Mouse (Mus musculus) heart, embryonic 12.5 days (tissue): ENCODE measurements around the gene Cblb. TPM values are rescaled to one million over a fixed set of nuclear protein-coding genes. Genes with fewer than 3 reads are reported as not detected.

Source experiments
- ATAC-seq: fragments of 200-750 bp; cut with Nextera tagmentation; 2 replicates; pipeline ENCODE4 v1.8.0; 2017; ENCODE audit warnings: moderate TSS enrichment, moderate library complexity; ENCODE audit not compliant: insufficient number of reproducible peaks, low FRiP score
- H3K27ac ChIP-seq: fragments of 300-500 bp; sonication (generic); 2 replicates; pipeline ENCODE4 v1.5.1; 2016; ENCODE audit warnings: mild to moderate bottlenecking, moderate library complexity; ENCODE audit not compliant: poor library complexity, severe bottlenecking
- H3K27me3 ChIP-seq: fragments of 300-500 bp; sonication (generic); replicated peaks from 2 replicates; pipeline ENCODE4 v1.6.1; 2016; ENCODE audit warnings: mild to moderate bottlenecking, moderate library complexity
- H3K36me3 ChIP-seq: fragments of 300-500 bp; sonication (generic); 2 replicates; pipeline ENCODE4 v1.6.1; 2016; ENCODE audit warnings: mild to moderate bottlenecking, moderate library complexity
- H3K4me1 ChIP-seq: fragments of 300-500 bp; sonication (generic); replicated peaks from 2 replicates; pipeline ENCODE4 v1.6.1; 2016; ENCODE audit warnings: mild to moderate bottlenecking
- H3K4me2 ChIP-seq: fragments of 300-500 bp; sonication (generic); 2 replicates; pipeline ENCODE4 v1.6.1; 2016; ENCODE audit warnings: mild to moderate bottlenecking, moderate library complexity
- H3K4me3 ChIP-seq: fragments of 300-500 bp; sonication (generic); 2 replicates; pipeline ENCODE4 v1.5.1; 2016; ENCODE audit warnings: mild to moderate bottlenecking
- H3K9ac ChIP-seq: fragments of 300-500 bp; sonication (generic); 2 replicates; pipeline ENCODE4 v1.6.1; 2016; ENCODE audit warnings: mild to moderate bottlenecking, moderate library complexity
- H3K9me3 ChIP-seq: fragments of 300-500 bp; sonication (generic); replicated peaks from 2 replicates; pipeline ENCODE4 v1.6.1; 2016; ENCODE audit warnings: mild to moderate bottlenecking, moderate library complexity
- WGBS: fragments of 180-500 bp; shearing (Covaris S2); methylation state at CpG from one replicate; pipeline ENCODE4 v1.1.7; 2016; 5-methylcytosine and 5-hydroxymethylcytosine counted together
- polyA plus RNA-seq: library from polyadenylated mRNA; unstranded; fragments of >200 nt; fragmentation: Nextera tagmentation; extraction: Ambion mirVana; gene quantifications from 2 replicates; pipeline ENCODE4 v1.2.1, GENCODE M21; 2016

Gene Cblb
- polyA plus RNA-seq = 15.4 and 15.9 TPM in 2 replicates

GRCm38 (mm10) chr16:52031091-52031689, at the start of gene Cblb:
Gene Cblb (plus strand): TSS chr16:52031225.
- ATAC-seq = peak; percentile 100
- WGBS = 0% methylated on average over 38 of the region's 38 CpGs
- peak within 1 kb of the TSS; percentile 92 for H3K9ac ChIP-seq
- H3K36me3 ChIP-seq = peaks cover 17% of the 10 kb centered on the region
- peak within 1 kb of the TSS; percentile 89 for H3K4me3 ChIP-seq
- no peaks in the 10 kb centered on the region for H3K27me3 ChIP-seq
- peak within 1 kb of the TSS; percentile 92 for H3K27ac ChIP-seq
- H3K4me1 ChIP-seq = peaks cover 29% of the 10 kb centered on the region
- peak within 1 kb of the TSS; percentile 69 for H3K4me2 ChIP-seq
- H3K9me3 ChIP-seq = no peaks in the 10 kb centered on the region

GRCm38 (mm10) chr16:51985436-51985835, 45.6 kb upstream of the Cblb start:
- Histone ChIP-seq H3K27me3 (no peaks in the 10 kb centered on the region), H3K4me3 (no peak overlapping the region), H3K4me1 (peaks cover 10% of the 10 kb centered on the region), H3K9me3 (no peaks in the 10 kb centered on the region), H3K4me2 (peak overlapping the region; percentile 24; the same call in 1 of the 2 replicates), H3K27ac (no peak overlapping the region), H3K36me3 (no peaks in the 10 kb centered on the region), H3K9ac (no peak overlapping the region)
- 53% methylated on average over 8 of the region's 8 CpGs for WGBS
- ATAC-seq = no peak

- Histone ChIP-seq H3K36me3 (no peaks in the 10 kb centered on the region), H3K27me3 (no peaks in the 10 kb centered on the region), H3K4me1 (peaks cover 10% of the 10 kb centered on the region), H3K9me3 (no peaks in the 10 kb centered on the region), H3K4me3 (no peak overlapping the region), H3K4me2 (no peak overlapping the region), H3K9ac (no peak overlapping the region), H3K27ac (0 out of 2 replicates have a peak overlapping the region, but pooled peaks have one; percentile 15)
- 55% methylated on average over 3 of the region's 3 CpGs for WGBS
- no peak for ATAC-seq
These were observed 44.8 kb upstream of the Cblb start for GRCm38 (mm10) chr16:51986207-51986606.

GRCm38 (mm10) chr16:51987085-51987620, 43.9 kb upstream of the Cblb start:
- Histone ChIP-seq H3K27ac (no peak overlapping the region), H3K9ac (no peak overlapping the region), H3K4me3 (no peak overlapping the region), H3K27me3 (no peaks in the 10 kb centered on the region), H3K4me1 (peaks cover 10% of the 10 kb centered on the region), H3K36me3 (no peaks in the 10 kb centered on the region), H3K4me2 (no peak overlapping the region), H3K9me3 (no peaks in the 10 kb centered on the region)
- WGBS = 70% methylated on average over 4 of the region's 4 CpGs
- no peak for ATAC-seq

- no peak for ATAC-seq
These were observed 43.0 kb upstream of the Cblb start for GRCm38 (mm10) chr16:51988027-51988426.

GRCm38 (mm10) chr16:51989259-51989658, 41.8 kb upstream of the Cblb start:
- ATAC-seq = no peak
- no peaks in the 10 kb centered on the region for H3K27me3 ChIP-seq
- no peak overlapping the region for H3K4me2 ChIP-seq
- no peak overlapping the region for H3K27ac ChIP-seq
- no peak overlapping the region for H3K4me3 ChIP-seq
- no peaks in the 10 kb centered on the region for H3K9me3 ChIP-seq
- no peaks in the 10 kb centered on the region for H3K36me3 ChIP-seq
- peaks cover 10% of the 10 kb centered on the region for H3K4me1 ChIP-seq
- no peak overlapping the region for H3K9ac ChIP-seq
- WGBS = 57% methylated on average over 3 of the region's 3 CpGs

More at GRCm38 (mm10) chr16:51988027-51988426, 43.0 kb upstream of the Cblb start:
- no peak overlapping the region for H3K27ac ChIP-seq
- no peaks in the 10 kb centered on the region for H3K36me3 ChIP-seq
- H3K4me1 ChIP-seq = peaks cover 10% of the 10 kb centered on the region
- no peak overlapping the region for H3K9ac ChIP-seq
- H3K4me3 ChIP-seq = no peak overlapping the region
- no peaks in the 10 kb centered on the region for H3K9me3 ChIP-seq
- no peaks in the 10 kb centered on the region for H3K27me3 ChIP-seq
- H3K4me2 ChIP-seq = no peak overlapping the region

GRCm38 (mm10) chr16:52000043-52000442, 31.0 kb upstream of the Cblb start:
- 82% methylated on average over 3 of the region's 3 CpGs for WGBS
- ATAC-seq = no peak
- Histone ChIP-seq H3K27ac (no peak overlapping the region), H3K36me3 (no peaks in the 10 kb centered on the region), H3K4me3 (no peak overlapping the region), H3K27me3 (no peaks in the 10 kb centered on the region), H3K9me3 (no peaks in the 10 kb centered on the region), H3K9ac (no peak overlapping the region), H3K4me2 (no peak overlapping the region), H3K4me1 (no peaks in the 10 kb centered on the region)

- no peak overlapping the region for H3K9ac ChIP-seq
- no peak for ATAC-seq
- no peaks in the 10 kb centered on the region for H3K4me1 ChIP-seq
- H3K9me3 ChIP-seq = no peaks in the 10 kb centered on the region
- H3K4me3 ChIP-seq = no peak overlapping the region
- H3K27ac ChIP-seq = no peak overlapping the region
- no peak overlapping the region for H3K4me2 ChIP-seq
- no peaks in the 10 kb centered on the region for H3K27me3 ChIP-seq
- no peaks in the 10 kb centered on the region for H3K36me3 ChIP-seq
These were observed 30.2 kb upstream of the Cblb start for GRCm38 (mm10) chr16:52000801-52001200.

- Histone ChIP-seq H3K9ac (no peak overlapping the region), H3K9me3 (no peaks in the 10 kb centered on the region), H3K36me3 (no peaks in the 10 kb centered on the region), H3K4me2 (no peak overlapping the region), H3K27me3 (no peaks in the 10 kb centered on the region), H3K27ac (no peak overlapping the region), H3K4me3 (no peak overlapping the region), H3K4me1 (peaks cover 6% of the 10 kb centered on the region; the same call in 1 of the 2 replicates)
- WGBS = 74% methylated on average over 3 of the region's 3 CpGs
- ATAC-seq = no peak
These were observed 24.0 kb upstream of the Cblb start for GRCm38 (mm10) chr16:52007006-52007405.

- Histone ChIP-seq H3K36me3 (no peaks in the 10 kb centered on the region), H3K9me3 (no peaks in the 10 kb centered on the region), H3K4me2 (no peak overlapping the region), H3K9ac (no peak overlapping the region), H3K27ac (peak overlapping the region; percentile 69), H3K4me3 (no peak overlapping the region), H3K27me3 (no peaks in the 10 kb centered on the region), H3K4me1 (peaks cover 6% of the 10 kb centered on the region; the same call in 1 of the 2 replicates)
- WGBS = 14% methylated on average over 2 of the region's 2 CpGs
- ATAC-seq = no peak
These were observed 22.6 kb upstream of the Cblb start for GRCm38 (mm10) chr16:52008471-52008870.

GRCm38 (mm10) chr16:52009421-52009820, 21.6 kb upstream of the Cblb start:
- Histone ChIP-seq H3K4me1 (peaks cover 6% of the 10 kb centered on the region; the same call in 1 of the 2 replicates), H3K4me3 (no peak overlapping the region), H3K9me3 (no peaks in the 10 kb centered on the region), H3K36me3 (no peaks in the 10 kb centered on the region), H3K27me3 (no peaks in the 10 kb centered on the region), H3K27ac (no peak overlapping the region), H3K9ac (no peak overlapping the region), H3K4me2 (no peak overlapping the region)
- ATAC-seq = no peak
- WGBS = 82% methylated on average over 6 of the region's 6 CpGs

- Histone ChIP-seq H3K27me3 (no peaks in the 10 kb centered on the region), H3K4me2 (no peak overlapping the region), H3K4me3 (no peak overlapping the region), H3K4me1 (peaks cover 6% of the 10 kb centered on the region; the same call in 1 of the 2 replicates), H3K27ac (no peak overlapping the region), H3K9me3 (no peaks in the 10 kb centered on the region), H3K9ac (no peak overlapping the region), H3K36me3 (no peaks in the 10 kb centered on the region)
- WGBS = 62% methylated on average over 3 of the region's 3 CpGs
- no peak for ATAC-seq
These were observed 18.0 kb upstream of the Cblb start for GRCm38 (mm10) chr16:52012984-52013383.
